Mouse (Mus musculus): ENCODE results near the gene Vdac2. TPM values are rescaled to one million over a fixed set of nuclear protein-coding genes. Genes with fewer than 3 reads are reported as not detected.

Vdac2 gene
- polyA plus RNA-seq, 1 experiment: 358 TPM

DNA sequence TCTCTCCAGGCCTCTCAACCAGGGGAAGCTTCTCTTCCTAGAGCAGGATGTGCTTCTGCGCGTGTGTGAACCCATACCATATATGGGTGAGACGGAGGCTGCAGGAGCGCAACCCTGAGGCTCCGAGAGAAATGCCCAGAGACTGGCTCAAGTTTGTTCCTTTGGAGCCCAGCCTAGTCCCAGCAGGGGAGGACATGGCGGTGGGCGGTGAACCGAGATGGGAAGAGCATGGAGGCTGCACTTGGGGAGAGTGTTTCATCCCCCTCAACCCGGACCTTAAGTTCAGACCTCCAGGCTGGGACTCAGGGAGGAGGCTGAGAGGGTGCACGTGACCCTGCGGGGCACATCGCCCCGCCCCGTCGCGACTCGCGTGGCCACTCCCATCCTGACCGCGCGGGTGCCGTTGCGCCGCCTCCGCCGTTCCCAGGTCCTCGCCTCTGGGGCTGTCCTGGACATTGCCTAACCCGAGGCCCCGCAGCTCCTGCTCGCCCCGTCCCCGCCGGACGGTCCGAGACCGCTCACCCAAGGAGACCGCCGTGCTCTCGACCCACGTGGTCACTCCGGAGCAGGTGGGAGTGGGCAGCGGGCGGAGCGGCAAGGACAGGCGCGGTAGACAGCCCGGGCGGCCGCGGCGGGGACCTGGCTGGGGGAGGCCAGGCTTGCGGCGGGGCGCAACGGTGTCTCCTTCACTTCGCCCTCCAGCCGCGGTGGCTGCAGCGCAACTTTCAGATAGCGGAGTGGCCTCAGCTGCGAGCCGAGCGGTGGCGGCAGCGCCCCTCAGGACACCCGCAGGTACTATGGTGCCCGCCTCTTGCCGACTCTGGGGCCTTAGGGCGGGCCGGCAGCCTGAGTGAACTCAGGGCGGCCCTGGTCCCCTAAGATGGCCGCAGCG, 6.1 kb downstream of the Vdac2 start:
- no peak for TF ChIP-seq CTCF (IDR thresholded peaks at IDR 0.05; ENCODE audit: low read depth, low read length)
- peak; percentile 61 for TF ChIP-seq POLR2A (IDR thresholded peaks at IDR 0.05; ENCODE audit: insufficient read depth, low read length)
- no peak for TF ChIP-seq EP300 (IDR thresholded peaks at IDR 0.05; ENCODE audit: insufficient read depth, low read depth, low read length)
- Histone ChIP-seq H3K36me3 (ENCODE audit: control insufficient read depth, insufficient read depth, low read length, poor library complexity, severe bottlenecking) (peaks cover 25% of the 10 kb centered on the region), H3K4me3 (ENCODE audit: low read depth, low read length) (peak overlapping the region; percentile 94), H3K4me1 (ENCODE audit: control insufficient read depth, insufficient read depth, low read length) (no peaks in the 10 kb centered on the region), H3K9me3 (replicated peaks; ENCODE audit: control insufficient read depth, insufficient read depth, low read length, poor library complexity, severe bottlenecking) (no peaks in the 10 kb centered on the region), H3K27ac (ENCODE audit: insufficient read depth, low read length) (peak overlapping the region; percentile 68), H3K27me3 (ENCODE audit: control insufficient read depth, insufficient read depth, low read length, poor library complexity, severe bottlenecking) (no peaks in the 10 kb centered on the region), H3K9ac (ENCODE audit: low read depth, poor library complexity, severe bottlenecking) (peak overlapping the region; percentile 81)

DNA sequence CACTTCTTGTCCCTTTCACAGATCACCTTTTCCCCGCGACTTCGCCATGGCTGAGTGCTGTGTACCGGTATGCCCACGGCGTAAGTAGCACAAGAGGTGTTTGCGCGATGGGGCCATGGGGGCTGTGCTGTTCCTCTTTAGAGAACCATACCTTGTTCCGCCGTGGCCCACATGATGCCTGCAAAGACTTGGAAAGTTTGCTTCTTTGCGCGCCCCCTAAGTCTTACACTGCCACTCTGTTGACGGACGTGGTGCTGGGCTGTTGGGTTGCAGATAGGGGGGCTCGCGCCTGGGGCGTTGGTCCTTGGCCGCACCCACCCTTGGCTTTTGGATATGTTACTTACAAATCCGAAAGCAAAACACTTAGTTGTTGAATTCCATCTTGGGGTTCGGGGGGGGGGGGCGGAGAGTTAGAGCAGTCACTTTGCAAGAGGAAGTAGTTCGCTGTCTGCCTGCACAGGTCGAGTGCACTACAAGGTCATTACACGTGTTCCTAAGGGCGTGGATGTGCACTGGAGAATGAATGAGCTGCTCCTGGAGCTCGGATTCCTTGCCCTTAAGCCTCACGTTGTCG, 6.9 kb downstream of the Vdac2 start:
- Histone ChIP-seq H3K9ac (ENCODE audit: low read depth, poor library complexity, severe bottlenecking) (peak overlapping the region; percentile 81), H3K27me3 (ENCODE audit: control insufficient read depth, insufficient read depth, low read length, poor library complexity, severe bottlenecking) (no peaks in the 10 kb centered on the region), H3K36me3 (ENCODE audit: control insufficient read depth, insufficient read depth, low read length, poor library complexity, severe bottlenecking) (peaks cover 30% of the 10 kb centered on the region), H3K9me3 (replicated peaks; ENCODE audit: control insufficient read depth, insufficient read depth, low read length, poor library complexity, severe bottlenecking) (no peaks in the 10 kb centered on the region), H3K4me3 (ENCODE audit: low read depth, low read length) (peak overlapping the region; percentile 94), H3K4me1 (ENCODE audit: control insufficient read depth, insufficient read depth, low read length) (no peaks in the 10 kb centered on the region), H3K27ac (ENCODE audit: insufficient read depth, low read length) (peak overlapping the region; percentile 45; the same call in 1 of the 2 replicates)
- TF ChIP-seq POLR2A (IDR thresholded peaks at IDR 0.05; ENCODE audit: insufficient read depth, low read length) (no peak), EP300 (IDR thresholded peaks at IDR 0.05; ENCODE audit: insufficient read depth, low read depth, low read length) (no peak), CTCF (IDR thresholded peaks at IDR 0.05; ENCODE audit: low read depth, low read length) (no peak)

DNA sequence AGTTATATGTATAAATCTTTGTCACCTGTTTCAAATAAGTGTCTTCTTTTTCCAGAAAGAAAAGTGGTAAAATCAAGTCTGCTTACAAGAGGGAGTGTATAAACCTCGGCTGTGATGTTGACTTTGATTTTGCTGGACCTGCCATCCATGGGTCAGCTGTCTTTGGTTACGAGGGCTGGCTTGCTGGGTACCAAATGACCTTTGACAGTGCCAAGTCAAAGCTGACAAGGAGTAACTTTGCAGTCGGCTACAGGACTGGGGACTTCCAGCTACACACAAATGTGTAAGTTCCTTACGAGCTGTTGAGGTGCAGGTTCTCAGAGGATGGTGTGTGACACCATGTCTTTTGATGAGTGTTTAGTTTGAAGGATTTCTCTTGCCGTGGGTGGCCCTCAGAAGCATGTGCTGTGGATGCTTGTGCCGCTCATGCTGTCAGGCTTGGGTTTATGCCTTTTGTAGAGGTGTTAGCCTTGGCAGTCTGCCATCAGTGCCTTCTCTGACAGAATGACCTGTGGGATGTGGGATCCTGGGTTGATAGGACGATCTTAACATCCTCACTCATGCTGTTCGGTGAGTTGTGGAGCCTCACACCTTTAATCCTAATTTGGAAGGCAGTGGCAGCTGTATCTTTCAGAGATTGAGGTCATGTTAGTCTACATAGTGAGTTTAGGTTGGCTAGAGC, 13.4 kb downstream of the Vdac2 start:
- Histone ChIP-seq H3K4me3 (ENCODE audit: low read depth, low read length) (no peak overlapping the region), H3K27me3 (ENCODE audit: control insufficient read depth, insufficient read depth, low read length, poor library complexity, severe bottlenecking) (no peaks in the 10 kb centered on the region)
- TF ChIP-seq EP300 (IDR thresholded peaks at IDR 0.05; ENCODE audit: insufficient read depth, low read depth, low read length): no peak
- TF ChIP-seq CTCF (IDR thresholded peaks at IDR 0.05; ENCODE audit: low read depth, low read length): no peak
- no peak for TF ChIP-seq POLR2A (IDR thresholded peaks at IDR 0.05; ENCODE audit: insufficient read depth, low read length)

DNA sequence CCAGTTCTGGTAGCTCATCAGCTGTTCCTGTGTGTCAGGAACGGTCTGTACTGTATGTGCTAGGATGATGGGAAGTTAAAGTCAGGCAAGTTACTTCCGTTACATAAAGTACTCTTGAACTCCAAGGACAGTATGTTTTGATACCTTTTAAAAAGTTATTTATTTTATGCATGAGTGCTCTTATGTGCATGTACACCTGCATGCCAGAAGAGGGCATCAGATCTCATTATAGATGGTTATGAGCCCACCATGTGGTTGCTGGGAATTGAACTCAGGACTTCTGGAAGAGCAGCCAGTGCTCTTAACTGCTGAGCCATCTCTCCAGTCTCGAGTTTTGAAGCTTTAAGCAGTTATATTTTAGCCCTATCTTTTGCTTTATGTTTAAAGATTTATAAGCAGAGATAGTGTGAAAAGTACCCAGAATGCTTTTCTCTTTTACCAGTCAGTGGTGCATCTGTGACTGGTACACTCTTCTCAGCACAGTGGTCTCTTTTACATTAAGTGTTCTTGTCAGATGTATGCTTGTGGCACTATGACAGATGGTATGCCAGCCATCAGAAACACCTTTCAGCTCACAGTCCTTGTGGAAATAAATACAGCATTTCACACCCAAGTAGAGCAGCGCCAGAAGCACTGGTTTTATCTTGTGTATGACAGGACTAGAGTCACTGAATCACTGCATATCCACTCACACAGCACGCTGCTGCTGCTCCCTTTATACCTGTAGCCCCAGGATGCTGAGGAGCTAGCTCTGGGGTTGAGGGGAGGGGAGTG, 17.0 kb downstream of the Vdac2 start:
- Histone ChIP-seq H3K9me3 (replicated peaks; ENCODE audit: control insufficient read depth, insufficient read depth, low read length, poor library complexity, severe bottlenecking) (no peaks in the 10 kb centered on the region), H3K27me3 (ENCODE audit: control insufficient read depth, insufficient read depth, low read length, poor library complexity, severe bottlenecking) (no peaks in the 10 kb centered on the region), H3K4me3 (ENCODE audit: low read depth, low read length) (no peak overlapping the region), H3K27ac (ENCODE audit: insufficient read depth, low read length) (0 out of 2 replicates have a peak overlapping the region, but pooled peaks have one; percentile 6), H3K9ac (ENCODE audit: low read depth, poor library complexity, severe bottlenecking) (no peak overlapping the region), H3K36me3 (ENCODE audit: control insufficient read depth, insufficient read depth, low read length, poor library complexity, severe bottlenecking) (peaks cover 94% of the 10 kb centered on the region), H3K4me1 (ENCODE audit: control insufficient read depth, insufficient read depth, low read length) (no peaks in the 10 kb centered on the region)
- no peak for TF ChIP-seq EP300 (IDR thresholded peaks at IDR 0.05; ENCODE audit: insufficient read depth, low read depth, low read length)
- no peak for TF ChIP-seq POLR2A (IDR thresholded peaks at IDR 0.05; ENCODE audit: insufficient read depth, low read length)
- no peak for TF ChIP-seq CTCF (IDR thresholded peaks at IDR 0.05; ENCODE audit: low read depth, low read length)

More for the DNA sequence above, 13.4 kb downstream of the Vdac2 start:
- Histone ChIP-seq H3K36me3 (ENCODE audit: control insufficient read depth, insufficient read depth, low read length, poor library complexity, severe bottlenecking) (peaks cover 85% of the 10 kb centered on the region), H3K9me3 (replicated peaks; ENCODE audit: control insufficient read depth, insufficient read depth, low read length, poor library complexity, severe bottlenecking) (no peaks in the 10 kb centered on the region), H3K4me1 (ENCODE audit: control insufficient read depth, insufficient read depth, low read length) (no peaks in the 10 kb centered on the region), H3K27ac (ENCODE audit: insufficient read depth, low read length) (no peak overlapping the region), H3K9ac (ENCODE audit: low read depth, poor library complexity, severe bottlenecking) (no peak overlapping the region)

DNA sequence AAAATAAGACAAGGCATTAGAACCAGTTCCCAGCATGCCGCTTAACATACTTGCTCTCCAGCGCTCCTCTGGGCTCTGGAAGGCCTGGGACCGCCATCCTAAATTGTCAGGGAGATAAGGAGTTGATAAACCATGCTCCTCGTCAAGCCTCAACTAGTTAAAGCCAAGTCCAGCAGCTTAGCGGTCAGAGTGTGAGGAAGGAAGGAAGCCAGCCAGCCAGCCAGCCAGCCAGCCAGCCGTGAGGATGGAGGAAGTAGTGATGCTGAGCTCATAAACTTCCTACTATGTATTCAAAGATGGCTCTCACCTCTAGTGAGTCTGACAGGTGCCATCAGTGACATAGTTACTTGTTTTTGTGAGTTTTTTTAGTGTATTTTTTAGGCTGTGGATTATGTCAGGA, 18.2 kb downstream of the Vdac2 start:
- Histone ChIP-seq H3K27me3 (ENCODE audit: control insufficient read depth, insufficient read depth, low read length, poor library complexity, severe bottlenecking) (no peaks in the 10 kb centered on the region), H3K4me1 (ENCODE audit: control insufficient read depth, insufficient read depth, low read length) (no peaks in the 10 kb centered on the region), H3K9me3 (replicated peaks; ENCODE audit: control insufficient read depth, insufficient read depth, low read length, poor library complexity, severe bottlenecking) (no peaks in the 10 kb centered on the region), H3K4me3 (ENCODE audit: low read depth, low read length) (no peak overlapping the region), H3K27ac (ENCODE audit: insufficient read depth, low read length) (no peak overlapping the region), H3K9ac (ENCODE audit: low read depth, poor library complexity, severe bottlenecking) (no peak overlapping the region), H3K36me3 (ENCODE audit: control insufficient read depth, insufficient read depth, low read length, poor library complexity, severe bottlenecking) (peaks cover 82% of the 10 kb centered on the region)
- TF ChIP-seq CTCF (IDR thresholded peaks at IDR 0.05; ENCODE audit: low read depth, low read length): no peak
- no peak for TF ChIP-seq POLR2A (IDR thresholded peaks at IDR 0.05; ENCODE audit: insufficient read depth, low read length)
- no peak for TF ChIP-seq EP300 (IDR thresholded peaks at IDR 0.05; ENCODE audit: insufficient read depth, low read depth, low read length)

Data from ES-Bruce4 (cell line).